Mouse (Mus musculus) midbrain, embryonic 14.5 days (tissue): ENCODE measurements around the gene Hist1h2ak. TPM values are rescaled to one million over a fixed set of nuclear protein-coding genes. Genes with fewer than 3 reads are reported as not detected.

Source experiments
- ATAC-seq: fragments of 200-750 bp; cut with Nextera tagmentation; 2 replicates; pipeline ENCODE4 v1.8.0; 2017; ENCODE audit warnings: moderate number of reproducible peaks, moderate library complexity; ENCODE audit not compliant: low FRiP score, low TSS enrichment
- DNase-seq: peaks from one replicate; pipeline ENCODE4 v3.0.0-alpha.2; 2015
- H3K27ac ChIP-seq: fragments of 300-500 bp; sonication (generic); replicated peaks from 2 replicates; pipeline ENCODE4 v1.5.1; 2014; ENCODE audit warnings: mild to moderate bottlenecking, low read depth, low read length, moderate library complexity
- H3K27me3 ChIP-seq: fragments of 300-500 bp; sonication (generic); 2 replicates; pipeline ENCODE4 v1.6.1; 2014; ENCODE audit warnings: low read length, control low read depth, mixed read lengths; ENCODE audit not compliant: control insufficient read depth, insufficient read depth
- H3K36me3 ChIP-seq: fragments of 300-500 bp; sonication (generic); 2 replicates; pipeline ENCODE4 v1.6.1; 2014; ENCODE audit warnings: low read length, control low read depth; ENCODE audit not compliant: control insufficient read depth, insufficient read depth
- H3K4me1 ChIP-seq: fragments of 300-500 bp; sonication (generic); 2 replicates; pipeline ENCODE4 v1.6.1; 2014; ENCODE audit warnings: mild to moderate bottlenecking, antibody characterized with exemption, low read length, control low read depth; ENCODE audit not compliant: control insufficient read depth, insufficient read depth
- H3K4me2 ChIP-seq: fragments of 300-500 bp; sonication (generic); 2 replicates; pipeline ENCODE4 v1.6.1; 2014; ENCODE audit warnings: mild to moderate bottlenecking, low read length, moderate library complexity
- H3K4me3 ChIP-seq: fragments of 300-500 bp; sonication (generic); replicated peaks from 2 replicates; pipeline ENCODE4 v1.5.1; 2014; ENCODE audit warnings: low read depth, low read length
- H3K9ac ChIP-seq: fragments of 300-500 bp; sonication (generic); replicated peaks from 2 replicates; pipeline ENCODE4 v1.6.1; 2014; ENCODE audit warnings: mild to moderate bottlenecking, low read length, moderate library complexity
- H3K9me3 ChIP-seq: fragments of 300-500 bp; sonication (generic); 2 replicates; pipeline ENCODE4 v1.6.1; 2016; ENCODE audit warnings: low read length, control low read depth, mixed read lengths; ENCODE audit not compliant: control insufficient read depth
- WGBS: fragments of 180-500 bp; shearing (Covaris S2); extraction: QIAGEN DNeasy Blood & Tissue Kit; methylation state at CpG from one replicate; pipeline ENCODE4 v1.1.7; 2014; 5-methylcytosine and 5-hydroxymethylcytosine counted together
- microRNA-seq: library from miRNA; unstranded; fragments of <30 nt; microRNA quantifications from one replicate; pipeline ENCODE4, GENCODE M21; 2016
- polyA plus RNA-seq: library from polyadenylated mRNA; unstranded; fragments of >200 nt; fragmentation: Nextera tagmentation; extraction: Ambion mirVana; gene quantifications from 2 replicates; pipeline ENCODE4 v1.2.1, GENCODE M21; 2014

Hist1h2ak gene
- polyA plus RNA-seq, 1 experiment from 2014 or later: 2.4 TPM

- H3K4me3 ChIP-seq: no peak overlapping the region
- 75% methylated on average over 4 of the region's 4 CpGs for WGBS
Measured at GRCm38 (mm10) chr13:21706669-21707068, 47.0 kb downstream of the Hist1h2ak start.

More at GRCm38 (mm10) chr13:21706669-21707068, 47.0 kb downstream of the Hist1h2ak start:
- no peaks in the 10 kb centered on the region for H3K9me3 ChIP-seq
- H3K27ac ChIP-seq: no peak overlapping the region
- no peak overlapping the region for H3K4me2 ChIP-seq
- DNase-seq: no peak
- ATAC-seq: no peak
- no peaks in the 10 kb centered on the region for H3K36me3 ChIP-seq
- no peak overlapping the region for H3K9ac ChIP-seq
- H3K4me1 ChIP-seq: peaks cover 4% of the 10 kb centered on the region; the same call in 1 of the 2 replicates
- H3K27me3 ChIP-seq: no peaks in the 10 kb centered on the region

Small RNA genes lying within 50 kb of the gene (microRNA-seq; reads per million reads assigned to microRNA genes)
- gene Gm44346 (not detected), gene Gm44357 (not detected), gene Gm44367 (not detected), gene Gm44454 (not detected)

Other genes starting within 250 kb of the Hist1h2ak start
- gene Zkscan8, start 222.7 kb downstream of the Hist1h2ak start, polyA plus RNA-seq: 6.1 and 10.9 TPM in 2 replicates
- 0.07 and 0.20 TPM in 2 replicates for gene Olfr1366, start 211.0 kb downstream of the Hist1h2ak start, polyA plus RNA-seq
- gene Olfr1535, start 193.9 kb downstream of the Hist1h2ak start, polyA plus RNA-seq: 0.05 and 0.13 TPM in 2 replicates
- gene Olfr1364, start 172.1 kb downstream of the Hist1h2ak start, polyA plus RNA-seq: not detected in 2 replicates
- not detected in 2 replicates for gene Olfr1362, start 139.8 kb downstream of the Hist1h2ak start, polyA plus RNA-seq
- gene Olfr11, start 111.3 kb downstream of the Hist1h2ak start, polyA plus RNA-seq: not detected in 2 replicates
- gene Olfr1361, start 90.4 kb downstream of the Hist1h2ak start, polyA plus RNA-seq: not detected in 2 replicates
- gene Olfr1360, start 76.4 kb downstream of the Hist1h2ak start, polyA plus RNA-seq: not detected in 2 replicates
- not detected in 2 replicates for gene Olfr1359, start 55.7 kb downstream of the Hist1h2ak start, polyA plus RNA-seq
- 1.2 TPM in 1 of 2 replicates, not detected in the other for gene Hist1h2bl, start 37.7 kb downstream of the Hist1h2ak start, polyA plus RNA-seq
- gene Hist1h2ai, start 37.4 kb downstream of the Hist1h2ak start, polyA plus RNA-seq: 13.6 and 22.1 TPM in 2 replicates
- gene Hist1h3h, start 36.2 kb downstream of the Hist1h2ak start, polyA plus RNA-seq: 2.9 and 6.0 TPM in 2 replicates
- gene Hist1h2bm, start 31.8 kb downstream of the Hist1h2ak start, polyA plus RNA-seq: 1.1 and 1.4 TPM in 2 replicates
- 0.66 TPM in 2 replicates for gene Hist1h4j, start 18.8 kb downstream of the Hist1h2ak start, polyA plus RNA-seq
- 2.3 TPM in 1 of 2 replicates, not detected in the other for gene Hist1h4k, start 3.3 kb downstream of the Hist1h2ak start, polyA plus RNA-seq
- gene Hist1h2bn, start 296 bp upstream of the Hist1h2ak start, polyA plus RNA-seq: 1.0 and 1.6 TPM in 2 replicates
- 1.8 and 4.0 TPM in 2 replicates for gene Hist1h1b, start 26.8 kb upstream of the Hist1h2ak start, polyA plus RNA-seq
- gene Hist1h3i, start 29.5 kb upstream of the Hist1h2ak start, polyA plus RNA-seq: 49.4 and 58.4 TPM in 2 replicates
- 3.1 TPM in 1 of 2 replicates, not detected in the other for gene Hist1h2an, start 33.4 kb upstream of the Hist1h2ak start, polyA plus RNA-seq
- not detected in 2 replicates for gene Hist1h2bp, start 33.6 kb upstream of the Hist1h2ak start, polyA plus RNA-seq
- 4.2 and 4.5 TPM in 2 replicates for gene Hist1h2bq, start 56.4 kb upstream of the Hist1h2ak start, polyA plus RNA-seq
- not detected in 2 replicates for gene Hist1h2ao, start 56.6 kb upstream of the Hist1h2ak start, polyA plus RNA-seq
- gene Hist1h4m, start 57.9 kb upstream of the Hist1h2ak start, polyA plus RNA-seq: not detected in 2 replicates
- gene Hist1h4n, start 78.4 kb upstream of the Hist1h2ak start, polyA plus RNA-seq: 5.7 and 9.6 TPM in 2 replicates
- gene Hist1h2ap, start 79.7 kb upstream of the Hist1h2ak start, polyA plus RNA-seq: 613 and 855 TPM in 2 replicates
- 4.0 and 4.1 TPM in 2 replicates for gene Hist1h2br, start 79.9 kb upstream of the Hist1h2ak start, polyA plus RNA-seq
- 16.8 and 18.2 TPM in 2 replicates for gene Zfp184, start 191.3 kb upstream of the Hist1h2ak start, polyA plus RNA-seq
- not detected in 2 replicates for gene Pom121l2, start 227.4 kb upstream of the Hist1h2ak start, polyA plus RNA-seq